Mouse (Mus musculus) MN1 (cell line): Measurements from ENCODE around the gene Sco1.
A peak's percentile ranks its signal among the peaks of the same experiment; 100 is the strongest.
"Not testable (repeated sequence)": the region's sequence is repeated elsewhere in the genome, so short reads cannot be mapped to it uniquely, and the experiment has no call there.

Experiments used
- DNase-seq: peaks from one replicate; pipeline ENCODE4 v3.0.0-alpha.2; 2016; ENCODE audit warnings: low spot score

The Sco1 gene

GRCm38 (mm10) chr11:67085489-67085888, 33.0 kb downstream of the Sco1 start:
- DNase-seq, result peak; percentile 80

- peak; percentile 34 for DNase-seq
These were observed 34.1 kb downstream of the Sco1 start for GRCm38 (mm10) chr11:67086467-67087164.

DNA sequence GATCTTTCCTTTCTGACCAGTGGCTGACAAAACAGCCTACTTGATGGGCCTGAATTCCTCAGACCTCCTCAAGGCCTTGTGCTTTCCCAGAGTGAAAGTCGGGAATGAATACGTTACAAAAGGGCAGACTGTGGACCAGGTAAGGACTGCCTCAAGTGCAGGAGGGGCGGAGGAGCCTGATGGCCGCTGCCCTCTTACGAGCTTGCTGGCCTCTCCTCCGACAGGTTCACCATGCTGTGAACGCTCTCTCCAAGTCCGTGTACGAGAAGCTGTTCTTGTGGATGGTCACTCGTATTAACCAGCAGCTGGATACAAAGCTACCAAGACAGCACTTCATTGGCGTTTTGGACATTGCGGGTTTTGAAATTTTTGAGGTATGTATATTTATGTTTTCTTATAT, 34.8 kb downstream of the Sco1 start:
- no peak for DNase-seq

GRCm38 (mm10) chr11:67092354-67092753, 39.9 kb downstream of the Sco1 start:
- not testable (repeated sequence) for DNase-seq

DNA sequence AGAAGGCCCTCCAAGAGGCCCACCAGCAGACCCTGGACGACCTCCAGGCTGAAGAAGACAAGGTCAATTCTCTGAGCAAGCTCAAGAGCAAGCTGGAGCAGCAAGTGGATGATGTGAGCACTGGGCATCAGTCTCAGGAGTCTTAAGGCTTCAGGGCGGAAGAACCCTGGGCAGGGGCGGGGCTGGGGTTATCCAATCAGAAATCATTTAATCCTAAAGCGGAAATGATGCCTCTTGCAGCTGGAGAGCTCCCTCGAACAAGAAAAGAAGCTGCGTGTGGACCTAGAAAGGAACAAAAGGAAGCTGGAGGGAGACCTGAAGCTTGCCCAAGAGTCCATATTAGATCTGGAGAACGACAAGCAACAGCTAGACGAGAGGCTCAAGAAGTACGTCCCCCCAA, 40.7 kb downstream of the Sco1 start:
- DNase-seq, result no peak

DNA sequence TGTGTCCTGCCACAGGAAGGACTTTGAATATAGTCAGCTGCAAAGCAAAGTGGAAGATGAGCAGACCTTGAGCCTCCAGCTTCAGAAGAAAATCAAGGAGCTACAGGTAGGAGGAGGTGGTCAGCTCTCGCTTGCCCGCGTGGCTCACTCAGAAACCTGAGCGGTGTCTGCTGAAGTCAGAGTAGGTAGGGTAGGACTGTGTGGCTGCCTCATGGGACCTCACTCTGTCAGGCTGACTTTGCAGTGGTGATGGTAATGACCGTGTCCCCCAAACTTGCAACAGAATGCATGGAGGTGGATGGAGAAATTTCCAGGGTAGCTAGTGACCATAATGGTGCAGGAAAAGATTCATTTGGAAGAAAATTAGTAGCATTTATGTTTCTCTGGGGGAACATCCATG, 41.2 kb downstream of the Sco1 start:
- no peak for DNase-seq

DNA sequence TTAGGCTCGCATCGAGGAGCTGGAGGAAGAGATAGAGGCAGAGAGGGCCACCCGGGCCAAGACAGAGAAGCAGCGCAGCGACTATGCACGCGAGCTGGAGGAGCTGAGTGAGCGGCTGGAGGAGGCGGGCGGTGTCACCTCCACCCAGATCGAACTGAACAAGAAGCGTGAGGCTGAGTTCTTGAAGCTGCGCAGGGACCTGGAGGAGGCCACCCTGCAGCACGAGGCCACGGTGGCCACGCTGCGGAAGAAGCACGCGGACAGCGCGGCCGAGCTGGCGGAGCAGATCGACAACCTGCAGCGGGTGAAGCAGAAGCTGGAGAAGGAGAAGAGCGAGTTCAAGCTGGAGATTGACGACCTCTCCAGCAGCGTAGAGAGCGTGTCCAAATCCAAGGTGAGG, 42.0 kb downstream of the Sco1 start:
- DNase-seq, result no peak

DNA sequence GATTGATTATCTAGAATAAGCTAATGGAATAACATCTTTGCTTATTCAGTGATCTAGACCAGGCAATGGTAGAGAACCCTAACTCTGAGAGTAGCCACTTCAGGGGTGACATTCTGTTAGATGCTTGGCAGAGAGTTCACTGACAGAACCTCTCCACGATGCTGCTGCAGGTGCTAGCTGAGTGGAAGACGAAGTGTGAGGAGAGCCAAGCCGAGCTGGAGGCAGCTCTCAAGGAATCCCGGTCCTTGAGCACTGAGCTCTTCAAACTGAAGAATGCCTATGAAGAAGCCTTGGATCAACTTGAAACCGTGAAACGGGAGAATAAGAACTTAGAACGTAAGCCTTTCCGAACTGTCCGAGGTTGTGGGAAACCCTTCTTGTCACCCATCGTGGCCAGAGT, 45.2 kb downstream of the Sco1 start:
- no peak for DNase-seq

DNA sequence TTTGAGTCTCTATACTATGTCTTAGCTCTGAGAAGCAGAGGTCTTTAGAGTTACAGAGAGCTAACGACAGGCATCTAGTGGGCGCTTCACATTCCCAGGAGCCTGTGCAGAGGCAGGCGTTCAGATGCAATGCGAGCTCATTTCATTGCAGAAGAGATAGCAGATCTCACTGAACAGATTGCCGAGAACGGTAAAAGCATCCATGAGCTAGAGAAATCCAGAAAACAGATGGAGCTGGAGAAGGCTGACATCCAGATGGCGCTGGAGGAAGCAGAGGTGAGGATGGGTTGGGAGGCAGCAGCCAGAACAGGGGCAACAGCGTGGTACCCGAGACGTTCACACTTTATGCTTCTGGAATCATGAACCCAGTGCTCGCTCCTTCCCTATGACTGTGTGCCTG, 46.0 kb downstream of the Sco1 start:
- no peak for DNase-seq

DNA sequence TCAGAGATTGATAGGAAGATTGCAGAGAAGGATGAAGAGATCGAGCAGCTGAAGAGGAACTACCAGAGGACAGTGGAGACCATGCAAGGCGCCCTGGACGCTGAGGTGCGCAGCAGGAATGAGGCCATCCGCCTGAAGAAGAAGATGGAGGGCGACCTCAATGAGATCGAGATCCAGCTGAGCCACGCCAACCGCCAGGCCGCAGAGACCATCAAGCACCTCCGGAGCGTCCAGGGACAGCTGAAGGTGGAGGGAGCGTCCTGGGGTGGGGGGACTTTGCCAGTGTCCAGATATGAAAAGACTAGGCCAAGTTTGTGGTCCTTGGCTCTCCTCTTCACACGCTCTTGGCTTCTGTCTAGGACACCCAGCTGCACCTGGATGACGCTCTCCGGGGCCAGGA, 46.8 kb downstream of the Sco1 start:
- DNase-seq, result no peak

DNA sequence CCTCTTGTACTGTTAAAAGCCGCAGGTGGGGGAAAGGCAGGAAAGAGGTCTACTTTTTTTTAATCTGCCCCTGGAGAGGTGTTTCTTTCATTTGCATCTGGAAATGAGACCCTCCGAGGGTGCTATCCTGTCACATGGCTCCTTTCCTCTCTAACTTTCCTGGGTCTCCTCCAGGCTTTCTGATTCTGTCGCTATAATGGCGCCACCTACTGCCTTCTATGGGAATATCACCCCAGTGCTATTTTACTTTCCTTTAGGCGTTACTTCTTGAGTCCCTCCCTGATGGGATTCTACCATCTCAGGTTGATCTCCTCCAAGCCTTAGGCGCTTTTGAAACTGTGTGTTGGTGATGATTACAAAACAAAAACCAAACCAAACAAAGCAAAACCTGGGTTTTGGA, 47.7 kb downstream of the Sco1 start:
- peak; percentile 36 for DNase-seq

- DNase-seq, result peak; percentile 38
These were observed 49.2 kb downstream of the Sco1 start for GRCm38 (mm10) chr11:67101713-67102112.

DNA sequence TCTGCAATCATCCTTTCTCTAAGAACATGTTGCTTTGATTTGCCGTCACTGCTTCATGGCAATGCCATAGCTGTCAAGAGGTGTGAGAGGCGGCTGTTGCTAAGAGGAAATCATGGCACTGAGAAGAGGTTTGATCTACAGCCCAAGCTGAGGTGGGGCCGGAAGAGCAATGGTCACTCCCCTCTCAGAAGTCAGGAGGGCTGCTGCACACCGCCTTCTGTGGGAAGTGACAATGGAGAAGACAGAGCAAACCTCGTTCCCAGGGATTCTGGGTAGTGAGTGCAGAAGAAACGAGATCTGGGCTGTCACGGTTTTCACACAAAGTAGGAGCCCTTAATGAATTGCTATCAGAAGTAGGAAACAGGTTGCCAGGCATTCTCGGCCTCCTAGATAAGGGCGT, 50.8 kb downstream of the Sco1 start:
- no peak for DNase-seq

- no peak for DNase-seq
These were observed 51.8 kb downstream of the Sco1 start for GRCm38 (mm10) chr11:67104242-67104641.

DNA sequence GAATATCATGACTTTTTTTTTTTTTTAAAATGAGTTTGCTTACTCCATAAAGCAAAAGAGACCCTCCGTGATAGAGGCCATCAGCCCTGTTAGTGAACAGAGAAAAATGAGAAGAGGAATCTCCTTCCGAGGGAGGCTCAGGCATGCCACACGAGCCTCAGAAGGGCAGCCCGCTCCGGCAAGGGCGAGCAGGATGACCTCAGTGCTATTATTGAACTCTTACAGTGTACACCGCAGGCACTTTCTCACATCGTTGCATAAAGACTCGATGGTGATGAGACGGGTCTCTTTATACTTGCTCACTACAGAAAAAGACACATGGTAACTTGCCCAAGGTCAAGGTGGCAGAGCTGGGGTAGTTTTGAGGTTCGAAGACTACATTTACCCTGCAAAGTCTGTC, 52.2 kb downstream of the Sco1 start:
- DNase-seq, result no peak

GRCm38 (mm10) chr11:67105689-67106088, 53.2 kb downstream of the Sco1 start:
- no peak for DNase-seq

GRCm38 (mm10) chr11:67106973-67107372, 54.5 kb downstream of the Sco1 start:
- DNase-seq, result no peak

- peak; percentile 51 for DNase-seq
These were observed 57.9 kb downstream of the Sco1 start for GRCm38 (mm10) chr11:67110168-67110948.

DNA sequence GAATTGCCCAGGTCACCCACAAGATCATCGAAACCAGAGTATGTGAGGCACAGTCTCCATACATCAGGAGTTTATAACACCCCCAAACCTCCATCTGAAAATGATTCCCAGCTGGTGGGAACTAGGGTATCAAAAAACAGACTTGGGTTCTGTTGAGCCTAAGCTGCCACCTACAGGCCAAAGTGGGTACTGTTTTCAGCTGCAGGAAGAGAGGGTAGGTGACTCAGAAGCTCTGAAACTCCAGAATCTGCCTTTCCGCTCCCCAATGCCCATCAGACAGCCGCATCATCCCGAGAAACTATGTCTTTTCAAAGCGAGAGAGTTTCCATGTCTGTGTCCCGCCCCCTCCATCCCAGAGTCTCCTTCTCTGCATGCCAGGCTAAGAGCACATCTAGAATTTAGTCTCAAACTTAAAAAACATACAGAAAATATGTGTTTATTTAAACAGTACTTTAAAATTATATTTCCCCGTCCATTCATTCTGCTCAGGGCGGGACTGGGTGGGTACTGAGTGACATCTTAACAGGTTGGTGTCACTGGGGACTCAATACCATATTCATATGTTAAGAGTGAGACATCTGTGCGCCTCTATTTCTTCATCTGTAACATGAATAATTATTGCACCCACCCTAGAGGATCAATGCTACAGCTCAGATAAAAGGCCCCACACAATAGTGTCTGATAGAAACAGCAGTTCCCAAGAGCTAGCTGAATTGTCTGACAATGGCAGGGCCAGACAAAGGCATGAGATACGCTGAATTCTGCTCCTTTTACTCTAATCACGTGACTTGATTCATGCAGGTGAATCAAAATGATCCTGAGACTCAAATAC, 59.8 kb downstream of the Sco1 start:
- peak; percentile 57 for DNase-seq

DNA sequence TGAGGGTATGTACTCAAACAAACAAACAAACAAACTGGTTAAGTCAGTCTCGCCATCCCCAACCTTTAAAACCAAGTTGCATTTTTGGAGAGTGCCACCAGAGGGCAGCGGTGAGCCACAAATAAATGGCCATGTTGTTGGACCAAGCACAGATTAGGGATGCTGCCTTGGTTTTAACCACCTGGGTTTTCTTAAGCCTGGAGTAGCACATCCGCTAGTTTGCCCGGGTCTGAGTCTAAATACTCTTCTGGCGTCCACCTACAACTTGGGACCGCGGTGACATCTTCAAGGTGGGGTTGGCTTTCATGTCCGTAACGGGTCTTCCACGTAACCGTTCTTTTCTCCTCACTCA, 60.4 kb downstream of the Sco1 start:
- DNase-seq, result peak; percentile 61

- DNase-seq, result no peak
These were observed 60.9 kb downstream of the Sco1 start for GRCm38 (mm10) chr11:67113381-67113780.

GRCm38 (mm10) chr11:67114261-67114660, 61.8 kb downstream of the Sco1 start:
- DNase-seq, result no peak

DNA sequence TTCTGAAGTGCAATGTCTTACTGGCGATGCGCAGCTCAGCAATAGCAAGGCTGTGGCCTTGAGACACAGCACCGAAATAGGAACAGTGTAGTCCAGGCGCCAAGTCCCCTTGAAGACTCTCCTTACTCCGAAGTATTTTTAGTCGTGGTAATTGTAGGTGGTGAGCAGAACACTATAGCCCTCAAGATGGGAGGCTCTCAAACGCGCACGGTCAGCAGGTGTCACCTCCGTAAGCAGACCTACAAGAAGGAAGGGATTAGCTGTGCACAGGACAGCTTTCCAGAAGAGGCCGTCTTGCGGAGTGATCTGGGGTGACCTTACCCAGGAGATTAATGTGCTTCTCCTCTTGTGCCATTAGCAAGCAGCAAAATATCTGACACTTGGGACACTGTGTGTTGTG, 62.4 kb downstream of the Sco1 start:
- no peak for DNase-seq
